Mouse (Mus musculus) ES-E14 (cell line): Measurements from ENCODE around the gene Dbt.

Source experiments
- CHD2 ChIP-seq: IDR thresholded peaks from 2 replicates; pipeline ENCODE4 v1.6.1; 2014; ENCODE audit warnings: mild to moderate bottlenecking, low read depth, low read length, inconsistent platforms
- MAFK ChIP-seq: IDR thresholded peaks from 2 replicates; pipeline ENCODE4 v1.6.1; 2014; ENCODE audit warnings: mild to moderate bottlenecking, low read depth, low read length, inconsistent platforms; ENCODE audit not compliant: insufficient read depth
- ZNF384 ChIP-seq: IDR thresholded peaks from 2 replicates; pipeline ENCODE4 v1.6.1; 2012; ENCODE audit warnings: low read depth, low read length, inconsistent platforms

DNA sequence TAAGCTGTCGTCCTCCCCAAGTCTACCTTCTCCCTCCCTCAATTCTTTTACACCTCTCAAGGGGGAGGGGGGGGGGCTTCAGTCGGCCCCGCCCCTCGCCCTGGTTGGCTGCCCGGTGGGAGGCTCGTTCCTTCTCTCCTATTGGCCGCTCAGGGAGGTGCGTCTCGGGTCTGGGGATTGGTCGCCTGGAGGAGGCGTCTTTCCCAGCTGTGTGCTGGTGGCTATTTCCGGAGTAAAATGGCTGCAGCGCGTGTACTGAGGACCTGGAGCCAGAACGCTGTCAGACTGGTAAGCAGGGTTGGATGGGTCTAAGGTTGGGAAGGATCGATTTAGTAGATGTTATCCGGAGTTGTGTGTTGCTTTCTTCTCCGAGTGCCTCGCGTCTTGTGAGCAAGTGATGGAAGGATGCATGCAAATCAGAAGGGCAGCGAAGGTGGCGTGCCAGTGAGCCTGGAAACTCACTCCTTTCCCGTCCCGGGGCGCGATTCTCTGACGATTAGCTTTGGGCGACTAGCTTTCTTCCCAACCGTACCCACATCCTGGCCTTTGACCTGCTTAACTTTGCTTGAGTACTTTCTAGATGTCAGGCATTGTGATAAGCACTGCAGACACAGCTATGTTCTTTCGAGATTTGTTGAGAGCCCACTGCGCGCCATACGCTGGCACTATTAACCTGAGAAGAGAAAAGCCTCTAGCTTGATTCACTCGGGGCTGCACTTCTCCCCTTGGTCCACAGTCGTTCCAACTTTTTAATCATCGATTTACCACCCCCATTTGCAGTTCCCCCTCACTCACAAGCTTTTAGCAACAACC, at the start of gene Dbt:
- TF ChIP-seq ZNF384, result no peak
- TF ChIP-seq CHD2, result no peak
- no peak for TF ChIP-seq MAFK
